ENCODE assay signal across 27 mouse cellular contexts in the genomic region with DNA sequence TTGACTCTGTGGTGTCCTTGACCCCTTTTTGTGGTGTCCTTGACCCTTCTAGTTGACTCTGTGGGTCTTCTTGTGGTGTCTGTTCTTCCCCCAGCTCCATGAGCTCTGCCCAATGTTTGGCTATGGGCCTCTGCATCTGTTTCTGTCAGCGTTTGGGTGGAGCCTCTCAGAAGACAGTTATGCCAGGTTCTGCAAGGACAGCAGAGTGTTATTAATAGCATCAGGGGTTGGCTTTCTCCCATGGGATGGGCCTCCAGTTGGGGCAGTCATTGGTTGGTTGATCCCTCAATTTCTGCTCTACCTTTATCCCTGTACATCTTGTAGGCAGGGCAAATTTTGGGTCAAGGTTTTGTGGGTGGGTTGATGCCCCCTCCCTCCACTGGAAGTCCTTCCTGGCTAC.
DNase-seq lines count a peak whose midpoint lies in the region; ATAC-seq and TF ChIP-seq lines count a peak whose summit lies in the region.
"Had no signal": no experiment of that assay in that cellular context is flagged by ENCODE, and none has a peak within 500 bp of the region (broad histone marks: within the 10 kb centered on the region; RNA-seq: fewer than 3 reads in every experiment).

No protein-coding gene starts in this region.

- no peak for TF ChIP-seq CTCF in heart, postnatal 0 days (IDR thresholded peaks at IDR 0.05; ENCODE audit: low read depth)

- ATAC-seq in heart, embryonic 12.5 days (ENCODE audit: insufficient number of reproducible peaks, low FRiP score): no peak
- ATAC-seq in heart, postnatal 0 days (ENCODE audit: insufficient read depth, low read depth): peak; percentile 30; the same call in 1 of the 2 replicates
- ATAC-seq: activated CD4-positive, CD25-positive, alpha-beta regulatory T cell, adult 4 months; CD4-positive, CD25-positive, alpha-beta regulatory T cell, adult 4 months; forebrain, embryonic 14.5 days; Patski had no signal

- H3K27me3 ChIP-seq in heart, embryonic 10.5 days (ENCODE audit: insufficient read depth, poor library complexity, severe bottlenecking): no peaks in the 10 kb centered on the region
- H3K27me3 ChIP-seq in heart, embryonic 12.5 days (replicated peaks): peaks cover 6% of the 10 kb centered on the region; the same call in 1 of the 2 replicates
- H3K27me3 ChIP-seq in heart, postnatal 0 days (ENCODE audit: control insufficient read depth, insufficient read depth, low read length): no peaks in the 10 kb centered on the region
- H3K27me3 ChIP-seq: embryonic facial prominence, embryonic 15.5 days had no signal

- no peak for TF ChIP-seq EP300 in heart, postnatal 0 days (IDR thresholded peaks at IDR 0.05; ENCODE audit: low read depth)

- no peaks in the 10 kb centered on the region for H3K36me3 ChIP-seq in heart, embryonic 10.5 days
- no peaks in the 10 kb centered on the region for H3K36me3 ChIP-seq in heart, embryonic 12.5 days
- H3K36me3 ChIP-seq in heart, postnatal 0 days (replicated peaks; ENCODE audit: control insufficient read depth, insufficient read depth, low read length): no peaks in the 10 kb centered on the region
- H3K36me3 ChIP-seq: embryonic facial prominence, embryonic 13.5 days; embryonic facial prominence, embryonic 15.5 days; forebrain, embryonic 10.5 days; forebrain, embryonic 12.5 days; G1E had no signal

- no peak overlapping the region for H3K4me3 ChIP-seq in heart, embryonic 10.5 days
- no peak overlapping the region for H3K4me3 ChIP-seq in heart, embryonic 12.5 days
- H3K4me3 ChIP-seq in heart, postnatal 0 days (ENCODE audit: low read depth, low read length): no peak overlapping the region
- H3K4me3 ChIP-seq: embryonic facial prominence, embryonic 13.5 days; embryonic facial prominence, embryonic 15.5 days; erythroblast, embryonic 14.5 days; forebrain, embryonic 10.5 days; forebrain, embryonic 12.5 days had no signal

- DNase-seq in heart, adult 11 months: peak; percentile 92
- DNase-seq in heart, embryonic 10.5 days (ENCODE audit: low spot score): no peak
- DNase-seq in heart, adult 8-10 months (ENCODE audit: low spot score): peak; percentile 23
- no peak for DNase-seq in heart, postnatal 0 days (ENCODE audit: low spot score)
- DNase-seq in heart, postnatal 4 days: peak; percentile 38
- no peak for DNase-seq in left cerebral cortex, adult 18-20 months (ENCODE audit: low spot score in 2 of 2)
- DNase-seq: adrenal gland, postnatal 10 days; adrenal gland, postnatal 25 days; B cell, adult 2 months; cerebellum, adult 11 months; cerebellum, adult 18-20 months; cerebellum, adult 8-10 months; cerebellum, adult 9-11 months; cerebellum, postnatal 14 days; cerebellum, postnatal 36 days; embryo, embryonic 11 days had no signal

- WGBS in heart, embryonic 10.5 days: 64% methylated on average over 1 of the region's 1 CpGs
- WGBS in heart, embryonic 12.5 days: 56% methylated on average over 1 of the region's 1 CpGs
- 26% methylated on average over 1 of the region's 1 CpGs for whole genome bisulfite sequencing in heart, postnatal 0 days

- H3K9ac ChIP-seq in heart, embryonic 12.5 days: no peak overlapping the region
- H3K9ac ChIP-seq in heart, postnatal 0 days (replicated peaks; ENCODE audit: low read depth, low read length): no peak overlapping the region
- H3K9ac ChIP-seq: embryonic facial prominence, embryonic 13.5 days; embryonic facial prominence, embryonic 15.5 days; forebrain, embryonic 12.5 days had no signal

- H3K9me3 ChIP-seq in heart, embryonic 10.5 days: no peaks in the 10 kb centered on the region
- H3K9me3 ChIP-seq in heart, embryonic 12.5 days (replicated peaks): no peaks in the 10 kb centered on the region
- H3K9me3 ChIP-seq in heart, postnatal 0 days (replicated peaks; ENCODE audit: control insufficient read depth, low read length): no peaks in the 10 kb centered on the region
- H3K9me3 ChIP-seq: embryonic facial prominence, embryonic 13.5 days; embryonic facial prominence, embryonic 15.5 days; forebrain, embryonic 10.5 days; forebrain, embryonic 12.5 days; G1E had no signal

- H3K4me2 ChIP-seq in heart, embryonic 12.5 days: no peak overlapping the region
- H3K4me2 ChIP-seq in heart, postnatal 0 days (ENCODE audit: low read depth, low read length): no peak overlapping the region
- H3K4me2 ChIP-seq: embryonic facial prominence, embryonic 13.5 days; embryonic facial prominence, embryonic 15.5 days; forebrain, embryonic 12.5 days had no signal

- H3K4me1 ChIP-seq in heart, embryonic 10.5 days: no peaks in the 10 kb centered on the region
- H3K4me1 ChIP-seq in heart, embryonic 12.5 days (replicated peaks): no peaks in the 10 kb centered on the region
- H3K4me1 ChIP-seq in heart, postnatal 0 days (ENCODE audit: control insufficient read depth, insufficient read depth): 0 out of 2 replicates have a peak, but pooled peaks cover 7% of the 10 kb centered on the region
- H3K4me1 ChIP-seq: embryonic facial prominence, embryonic 13.5 days; embryonic facial prominence, embryonic 15.5 days had no signal

- no peak overlapping the region for H3K27ac ChIP-seq in heart, embryonic 10.5 days
- H3K27ac ChIP-seq in heart, embryonic 12.5 days (ENCODE audit: poor library complexity, severe bottlenecking): no peak overlapping the region
- no peak overlapping the region for H3K27ac ChIP-seq in heart, postnatal 0 days (ENCODE audit: low read depth)
- H3K27ac ChIP-seq: embryonic facial prominence, embryonic 13.5 days; embryonic facial prominence, embryonic 15.5 days; forebrain, embryonic 10.5 days; forebrain, embryonic 12.5 days had no signal

Comparison
In these comparisons a context has a peak if more than half of its experiments do, and no peak if none do; other contexts are left out.
1. DNase-seq: peak in heart, adult 11 months (single experiment), heart, adult 8-10 months (single experiment) and heart, postnatal 4 days (single experiment); none in heart, embryonic 10.5 days (single experiment), heart, postnatal 0 days (single experiment) and left cerebral cortex, adult 18-20 months (0 of 2).